Mouse (Mus musculus) brain, embryonic 14.5 days (tissue): ENCODE results near the gene Gm9376.

Experiments
- CTCF ChIP-seq: fragments of 200-500 bp; IDR thresholded peaks from 2 replicates; pipeline ENCODE4 v1.5.1; 2012; ENCODE audit warnings: inconsistent platforms, mild to moderate bottlenecking, moderate library complexity, borderline replicate concordance; ENCODE audit not compliant: insufficient read depth, insufficient read length; ENCODE audit errors: extremely low read depth
- POLR2A ChIP-seq: fragments of 200-500 bp; IDR thresholded peaks from 2 replicates; pipeline ENCODE4 v1.6.1; 2012; ENCODE audit warnings: mild to moderate bottlenecking, inconsistent platforms, borderline replicate concordance; ENCODE audit not compliant: poor library complexity, insufficient read depth, insufficient read length, severe bottlenecking; ENCODE audit errors: extremely low read depth

DNA sequence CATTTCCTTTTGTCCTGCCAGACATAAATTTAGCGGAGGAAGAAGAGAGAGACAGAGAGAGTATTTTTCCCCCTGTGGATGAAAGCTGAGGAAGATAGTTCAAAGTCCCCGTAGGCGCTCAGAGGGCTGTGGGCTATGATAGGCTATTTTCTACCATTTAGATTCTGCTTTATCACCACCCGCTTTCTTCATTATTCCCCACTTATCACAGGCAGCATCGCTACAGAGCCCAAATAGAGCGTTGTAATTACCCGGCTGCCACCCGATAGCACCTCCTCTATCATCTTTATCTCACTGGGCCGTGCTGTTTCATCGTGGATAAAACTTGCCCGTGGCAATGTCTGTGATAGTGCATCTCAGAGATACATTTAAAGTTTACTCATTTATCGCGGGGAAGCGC is 35.8 kb downstream of the Gm9376 start:
- TF ChIP-seq POLR2A: no peak
- no peak for TF ChIP-seq CTCF
